Mouse (Mus musculus) liver, embryonic 18 days (tissue): ENCODE measurements around the gene Scyl2. TPM values are rescaled to one million over a fixed set of nuclear protein-coding genes. Genes with fewer than 3 reads are reported as not detected.

Source experiments
- polyA plus RNA-seq: library from polyadenylated mRNA; depleted of rRNA; stranded (reverse); fragments of >200 nt; gene quantifications from 2 replicates; pipeline ENCODE4 v1.2.3, GENCODE M21; 2012; rRNA removed

The Scyl2 gene
- 17.9 and 18.9 TPM in 2 replicates for polyA plus RNA-seq

GRCm38 (mm10) chr10:89686139-89686808 lies at the start of gene Scyl2:
Gene Scyl2 (minus strand): TSS chr10:89686285.

GRCm38 (mm10) chr10:89732001-89732794 lies 46.1 kb upstream of the Scyl2 start, which contains the start of gene Actr6:
Gene Actr6 (minus strand): TSS chr10:89732295.

GRCm38 (mm10) chr10:89621129-89621528 lies 65.0 kb downstream of the Scyl2 start, which contains the start of gene Slc17a8:
Gene Slc17a8 (minus strand): TSS chr10:89621253.

Other genes starting within 250 kb of the Scyl2 start
- 2.3 and 2.4 TPM in 2 replicates for gene Gas2l3, start 242.3 kb downstream of the Scyl2 start, polyA plus RNA-seq
- 36.3 and 37.9 TPM in 2 replicates for gene Nr1h4, start 152.7 kb downstream of the Scyl2 start, polyA plus RNA-seq
- gene Slc17a8, start 65.0 kb downstream of the Scyl2 start, polyA plus RNA-seq: 1.3 and 1.6 TPM in 2 replicates
- gene Actr6, start 46.0 kb upstream of the Scyl2 start, polyA plus RNA-seq: 6.8 and 7.8 TPM in 2 replicates
- 15.9 and 16.4 TPM in 2 replicates for gene Uhrf1bp1l, start 58.7 kb upstream of the Scyl2 start, polyA plus RNA-seq
- not detected in 2 replicates for gene Anks1b, start 187.2 kb upstream of the Scyl2 start, polyA plus RNA-seq